Mouse (Mus musculus) liver, adult 2 months (tissue): Measurements from ENCODE around the gene Tecpr2.

Experiments
- CTCF ChIP-seq: fragments of 200-500 bp; IDR thresholded peaks from 2 replicates; pipeline ENCODE4 v1.5.1; 2011; ENCODE audit warnings: low read depth, low read length, control low read depth
- POLR2A ChIP-seq: fragments of 200-500 bp; IDR thresholded peaks from 2 replicates; pipeline ENCODE4 v1.6.1; 2011; ENCODE audit warnings: low read length, control low read depth; ENCODE audit not compliant: insufficient read depth; ENCODE audit errors: extremely low read depth

- TF ChIP-seq CTCF (no peak), POLR2A (no peak)
These were observed 65.4 kb downstream of the Tecpr2 start for GRCm38 (mm10) chr12:110954351-110954991.
